Mouse (Mus musculus) embryo, embryonic 11.5 days (tissue): Measurements from ENCODE around the gene Sbf2.
"Not testable (repeated sequence)": the region's sequence is repeated elsewhere in the genome, so short reads cannot be mapped to it uniquely, and the experiment has no call there.

Experiments used
- DNase-seq: peaks from one replicate; pipeline ENCODE4 v3.0.0-alpha.2; 2012; ENCODE audit warnings: low read depth, low spot score

Sbf2 gene

DNA sequence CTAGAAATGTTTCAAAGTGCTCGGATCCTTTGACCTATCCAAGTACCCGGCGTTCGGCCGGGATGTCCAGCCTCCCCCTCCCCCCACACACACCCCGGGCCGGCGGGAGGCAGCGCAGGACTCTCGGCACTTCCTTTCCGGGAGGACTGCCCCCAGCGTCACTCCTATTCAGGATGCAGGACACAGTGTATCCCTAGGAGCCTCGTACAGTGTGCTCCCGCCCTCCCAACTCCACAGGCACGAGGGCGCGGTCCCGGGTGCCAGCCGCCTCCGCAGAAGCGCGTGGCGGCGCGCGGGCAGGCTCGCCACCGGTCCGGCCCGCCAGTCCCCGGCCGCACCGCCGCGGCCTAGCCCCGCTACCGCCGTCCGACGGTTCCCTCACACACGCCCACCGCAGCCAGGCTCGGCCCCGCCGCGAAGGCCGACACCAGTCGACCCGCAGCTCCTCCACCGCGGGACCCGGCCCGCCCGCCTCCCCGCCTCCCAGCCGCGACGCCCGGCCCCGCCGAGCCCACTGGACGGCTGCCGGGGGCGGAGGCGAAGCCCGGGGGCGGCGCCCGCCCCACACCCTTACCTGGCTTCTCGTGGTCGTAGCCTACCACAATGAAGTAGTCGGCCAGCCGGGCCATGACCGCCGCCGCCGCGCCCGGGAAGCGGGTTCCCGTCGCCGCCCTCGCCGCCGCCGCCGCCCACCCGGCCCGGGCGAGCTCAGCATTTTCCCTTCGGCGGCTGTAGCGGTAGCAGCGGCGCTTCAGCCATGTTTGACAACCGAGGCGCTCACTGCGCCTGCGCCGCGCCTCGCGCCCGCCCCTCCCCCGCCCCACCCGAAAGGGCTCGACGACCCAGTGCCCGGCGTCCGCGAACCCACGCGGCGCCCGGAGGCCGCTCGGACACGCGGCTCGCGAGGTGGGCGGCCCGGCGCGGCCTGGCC lies at the start of gene Sbf2:
TSS of gene Sbf2 (minus strand) at position 790 of the 931 bp plus-strand sequence.
- peak; percentile 83 for DNase-seq

DNA sequence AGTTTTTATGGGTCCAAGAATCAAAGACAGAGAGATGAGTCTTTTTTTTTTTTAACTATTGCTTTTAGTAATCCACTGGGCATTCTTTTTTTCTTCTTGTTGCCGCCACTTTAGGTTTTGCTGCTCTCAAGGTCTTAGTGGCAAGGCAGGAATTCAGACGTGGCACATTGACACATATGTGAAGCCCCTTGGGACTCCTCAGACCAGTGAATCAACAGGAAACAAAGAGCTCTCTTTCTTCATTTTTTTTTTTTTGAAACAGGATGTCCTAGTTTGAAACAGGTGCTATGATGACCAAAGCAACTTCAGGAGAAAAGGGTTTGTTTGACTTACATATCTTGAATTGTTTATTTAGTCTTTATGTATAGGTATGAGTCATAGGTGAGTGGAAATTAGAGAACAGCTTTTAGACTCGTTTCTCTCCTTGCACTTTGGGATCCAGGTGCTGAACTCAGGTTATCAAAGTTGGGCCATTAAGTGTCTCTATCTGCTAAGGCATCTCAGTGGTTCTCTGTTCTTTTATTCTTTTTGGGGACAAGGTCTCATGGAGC lies 43.7 kb upstream of the Sbf2 start:
- no peak for DNase-seq

- DNase-seq = no peak
Measured at GRCm38 (mm10) chr7:110655966-110656365, 41.2 kb upstream of the Sbf2 start.

GRCm38 (mm10) chr7:110655230-110655629 lies 40.5 kb upstream of the Sbf2 start:
- no peak for DNase-seq

GRCm38 (mm10) chr7:110651091-110651490 lies 36.4 kb upstream of the Sbf2 start:
- no peak for DNase-seq

GRCm38 (mm10) chr7:110650491-110650890 lies 35.8 kb upstream of the Sbf2 start:
- DNase-seq = no peak

GRCm38 (mm10) chr7:110649133-110649987 lies 34.6 kb upstream of the Sbf2 start:
- DNase-seq = no peak

DNA sequence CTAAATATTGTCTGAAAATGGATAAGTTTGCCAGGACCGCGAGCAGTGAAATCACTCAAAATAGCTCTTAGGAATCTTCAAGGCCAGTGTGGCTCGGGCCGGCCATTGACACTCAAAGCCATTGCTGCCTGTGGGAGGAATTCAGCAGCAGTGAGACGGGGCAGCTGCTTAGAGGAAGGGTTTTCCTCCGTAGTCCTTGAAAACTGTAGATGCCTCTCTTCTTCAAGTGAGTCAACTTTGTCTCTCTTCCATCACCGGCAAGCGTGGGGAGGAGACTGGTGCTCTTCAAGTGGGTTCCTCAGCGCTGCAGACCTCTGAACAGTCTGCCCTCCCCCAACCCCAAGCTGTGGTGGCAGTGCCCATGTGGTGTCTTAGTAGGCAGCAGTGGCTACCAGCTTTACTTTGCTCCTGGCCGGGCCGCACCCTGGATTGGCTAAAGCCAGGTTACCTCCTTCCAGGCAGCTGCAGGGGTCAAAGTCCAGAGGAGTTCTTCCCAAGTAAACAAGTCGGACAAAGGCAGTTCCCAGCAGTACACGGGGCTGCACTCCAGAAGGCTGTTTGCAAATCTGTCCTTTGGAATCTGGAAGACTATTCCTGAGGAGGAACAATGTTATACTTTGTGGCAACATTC lies 33.8 kb upstream of the Sbf2 start:
- no peak for DNase-seq

DNA sequence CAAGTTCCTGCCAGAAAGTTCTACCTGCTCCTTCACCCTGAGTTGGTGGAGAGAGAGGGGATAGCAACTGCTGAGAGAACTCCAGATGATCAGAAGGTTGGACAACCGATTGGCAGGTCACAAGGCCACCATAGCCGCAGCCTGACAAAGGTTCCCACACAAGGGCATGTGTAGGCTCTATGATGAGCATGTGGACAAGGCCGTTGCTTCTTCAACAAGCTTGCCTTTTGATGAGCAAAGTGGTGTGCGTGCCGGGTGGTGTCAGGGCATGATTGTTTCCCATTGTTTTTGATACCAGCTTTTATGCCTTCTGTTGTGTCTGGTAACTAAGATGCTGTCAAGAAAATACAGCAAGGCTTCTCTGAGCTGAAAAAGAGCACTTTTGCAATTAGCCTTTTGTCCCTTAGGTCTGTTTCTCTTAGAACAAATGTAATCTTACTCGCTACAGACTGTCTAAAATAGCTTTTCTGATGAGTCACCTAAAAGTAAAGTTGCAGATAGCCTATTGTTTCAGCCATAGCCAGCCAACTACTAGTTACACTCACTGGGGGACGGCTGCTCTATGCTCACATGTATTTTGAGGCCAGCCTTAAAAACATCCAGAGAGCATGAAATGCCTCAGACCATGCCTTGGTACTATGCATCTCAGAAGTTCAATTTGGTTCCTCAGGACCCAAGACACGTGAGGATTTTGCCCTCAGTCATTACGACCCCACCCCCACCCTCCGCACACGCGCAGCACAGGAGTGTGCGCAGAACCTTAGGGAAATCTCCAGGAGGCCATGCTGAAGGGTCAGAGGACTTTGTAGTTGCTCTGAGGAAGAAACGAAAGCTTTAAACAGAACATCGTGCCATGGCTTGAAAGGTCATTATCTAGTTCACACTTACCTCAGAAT lies 33.1 kb upstream of the Sbf2 start:
- no peak for DNase-seq

- DNase-seq = no peak
Measured at GRCm38 (mm10) chr7:110646611-110647407, 32.1 kb upstream of the Sbf2 start.

DNA sequence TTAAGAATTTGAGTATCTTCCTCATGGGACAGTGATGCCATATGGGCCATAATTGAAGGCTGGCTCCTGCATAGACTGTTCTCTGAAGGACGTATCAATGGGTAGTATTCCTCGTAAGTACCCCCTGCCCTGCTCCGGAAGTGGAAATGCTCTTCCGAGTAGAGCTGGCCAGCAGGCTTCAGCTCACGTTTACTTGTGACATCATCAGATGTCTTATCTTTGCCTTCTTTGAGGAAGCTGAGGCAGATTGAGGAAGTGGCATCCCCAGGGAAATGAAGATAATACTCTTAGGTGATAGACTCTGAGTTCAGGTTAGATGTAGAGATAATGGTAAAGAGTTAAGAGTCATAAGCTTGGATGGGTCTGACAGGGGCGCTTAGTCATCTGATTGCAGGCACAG lies 31.1 kb upstream of the Sbf2 start:
- no peak for DNase-seq

DNA sequence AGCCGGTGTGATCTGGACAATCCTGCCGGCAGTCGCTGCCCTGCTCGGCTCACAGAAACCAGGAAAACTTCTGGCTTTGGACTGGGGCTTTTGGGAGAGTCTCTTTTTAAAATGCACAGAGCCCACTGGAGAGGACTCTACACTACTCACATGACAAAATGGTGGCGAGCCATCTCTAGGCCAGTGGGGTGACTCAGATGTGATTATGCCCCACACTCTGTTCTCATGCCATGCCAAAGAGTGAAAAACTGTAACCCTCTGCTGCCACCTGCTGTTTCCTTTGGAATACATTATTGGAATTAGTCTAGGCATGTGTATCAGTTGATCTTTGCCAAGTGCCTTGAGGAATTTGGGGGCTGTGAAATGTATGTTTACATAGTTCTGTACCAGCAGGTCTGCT lies 30.6 kb upstream of the Sbf2 start:
- DNase-seq = peak; percentile 56

GRCm38 (mm10) chr7:110639958-110640357 lies 25.2 kb upstream of the Sbf2 start:
- not testable (repeated sequence) for DNase-seq

GRCm38 (mm10) chr7:110639291-110639915 lies 24.7 kb upstream of the Sbf2 start:
- no peak for DNase-seq

GRCm38 (mm10) chr7:110638305-110639110 lies 23.8 kb upstream of the Sbf2 start:
- no peak for DNase-seq

DNA sequence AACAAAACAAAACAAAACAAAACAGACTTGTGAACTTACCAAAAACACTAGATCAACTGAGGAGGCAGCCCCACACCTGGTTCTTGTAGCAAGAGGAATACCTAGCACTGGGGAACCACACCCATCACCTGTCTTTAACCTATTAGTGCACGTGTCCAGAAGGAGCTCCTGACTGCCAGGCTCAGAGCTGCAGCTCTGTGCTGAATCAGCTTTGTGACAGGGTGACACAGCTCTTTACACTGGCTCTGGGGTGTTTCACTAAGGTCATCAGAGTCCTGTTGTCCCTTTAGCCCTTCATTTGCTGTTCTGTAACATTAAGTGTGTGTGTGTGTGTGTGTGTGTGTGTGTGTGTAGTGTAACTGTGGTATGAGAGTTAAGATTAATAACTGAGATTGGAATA lies 21.8 kb upstream of the Sbf2 start:
- DNase-seq = no peak

GRCm38 (mm10) chr7:110635929-110636328 lies 21.2 kb upstream of the Sbf2 start:
- no peak for DNase-seq

DNA sequence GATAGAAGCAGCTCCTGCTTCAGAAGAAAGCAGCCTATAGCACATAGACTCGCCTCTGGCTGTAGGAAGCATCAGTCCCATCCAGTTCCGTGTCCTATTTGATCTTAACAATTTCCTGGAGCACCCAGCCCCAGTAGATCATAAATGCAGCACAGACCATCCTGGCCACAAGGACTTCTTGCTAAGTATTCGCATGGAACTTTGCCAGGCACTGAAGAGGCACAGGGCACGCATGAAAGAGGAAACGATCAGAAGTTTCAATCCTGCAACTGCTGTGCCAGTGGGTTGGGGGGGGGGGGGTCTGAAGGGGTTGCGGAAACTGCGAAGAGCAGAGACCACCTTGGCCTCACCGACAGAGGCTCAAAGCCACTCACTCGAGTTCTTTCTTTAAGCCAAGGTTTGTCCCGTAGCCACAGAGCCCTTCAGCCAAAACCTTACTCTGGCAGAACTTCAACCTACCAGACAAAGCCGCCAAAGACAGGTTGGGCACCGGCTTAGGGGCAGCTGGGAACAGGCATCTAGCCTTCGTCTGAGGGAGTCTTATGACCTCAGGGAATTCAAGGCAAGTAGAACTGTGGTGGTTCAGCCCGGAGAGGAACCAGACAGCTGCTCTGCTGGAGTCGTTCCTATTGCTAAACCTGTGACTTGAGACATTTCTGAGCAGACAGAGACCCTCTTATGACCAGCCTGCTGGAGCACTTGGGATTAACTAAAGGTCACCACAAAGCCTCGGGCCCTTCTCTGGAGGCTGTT lies 16.6 kb upstream of the Sbf2 start:
- no peak for DNase-seq
